Mouse (Mus musculus) thymus, adult 2 months (tissue): ENCODE results near the gene Atpif1. TPM values are rescaled to one million over a fixed set of nuclear protein-coding genes. Genes with fewer than 3 reads are reported as not detected.
A peak's percentile ranks its signal among the peaks of the same experiment; 100 is the strongest.

Source experiments
- DNase-seq: peaks from one replicate; pipeline ENCODE4 v3.0.0; 2021
- H3K27ac ChIP-seq: fragments of 200-500 bp; 2 replicates; pipeline ENCODE4 v1.5.1; 2012; ENCODE audit warnings: low read length, control low read depth; ENCODE audit not compliant: control insufficient read depth, insufficient read depth
- H3K27me3 ChIP-seq: fragments of 200-500 bp; 2 replicates; pipeline ENCODE4 v1.6.1; 2012; ENCODE audit warnings: mild to moderate bottlenecking, low read length, moderate library complexity, mixed read lengths; ENCODE audit not compliant: control insufficient read depth, insufficient read depth
- H3K36me3 ChIP-seq: fragments of 200-500 bp; 2 replicates; pipeline ENCODE4 v1.6.1; 2012; ENCODE audit warnings: mild to moderate bottlenecking, low read length, moderate library complexity; ENCODE audit not compliant: control insufficient read depth, insufficient read depth
- H3K4me1 ChIP-seq: fragments of 200-500 bp; replicated peaks from 2 replicates; pipeline ENCODE4 v1.6.1; 2012; ENCODE audit warnings: low read length; ENCODE audit not compliant: control insufficient read depth, insufficient read depth
- H3K4me3 ChIP-seq: fragments of 200-500 bp; 2 replicates; pipeline ENCODE4 v1.5.1; 2012; ENCODE audit warnings: mild to moderate bottlenecking, low read length, control low read depth, moderate library complexity; ENCODE audit not compliant: control insufficient read depth, insufficient read depth
- CTCF ChIP-seq: fragments of 200-500 bp; IDR thresholded peaks from 2 replicates; pipeline ENCODE4 v1.5.1; 2012; ENCODE audit warnings: mild to moderate bottlenecking, control low read depth, low read length, moderate library complexity, borderline replicate concordance; ENCODE audit not compliant: control insufficient read depth, poor library complexity, insufficient read depth; ENCODE audit errors: extremely low read depth
- POLR2A ChIP-seq: fragments of 200-500 bp; IDR thresholded peaks from 2 replicates; pipeline ENCODE4 v1.6.1; 2012; ENCODE audit warnings: mild to moderate bottlenecking, low read length, control low read depth, moderate library complexity; ENCODE audit not compliant: control insufficient read depth, poor library complexity, insufficient read depth; ENCODE audit errors: extremely low read depth
- WGBS: fragments of 180-500 bp; shearing (Covaris S2); methylation state at CpG from one replicate; pipeline ENCODE4 v1.1.7; 2018; 5-methylcytosine and 5-hydroxymethylcytosine counted together
- polyA plus RNA-seq: library from polyadenylated mRNA; depleted of rRNA; stranded (reverse); fragments of >200 nt; gene quantifications from 2 replicates; pipeline ENCODE4 v1.2.3, GENCODE M21; 2012; rRNA removed

Gene Atpif1
- polyA plus RNA-seq, result 102 and 109 TPM in 2 replicates

DNA sequence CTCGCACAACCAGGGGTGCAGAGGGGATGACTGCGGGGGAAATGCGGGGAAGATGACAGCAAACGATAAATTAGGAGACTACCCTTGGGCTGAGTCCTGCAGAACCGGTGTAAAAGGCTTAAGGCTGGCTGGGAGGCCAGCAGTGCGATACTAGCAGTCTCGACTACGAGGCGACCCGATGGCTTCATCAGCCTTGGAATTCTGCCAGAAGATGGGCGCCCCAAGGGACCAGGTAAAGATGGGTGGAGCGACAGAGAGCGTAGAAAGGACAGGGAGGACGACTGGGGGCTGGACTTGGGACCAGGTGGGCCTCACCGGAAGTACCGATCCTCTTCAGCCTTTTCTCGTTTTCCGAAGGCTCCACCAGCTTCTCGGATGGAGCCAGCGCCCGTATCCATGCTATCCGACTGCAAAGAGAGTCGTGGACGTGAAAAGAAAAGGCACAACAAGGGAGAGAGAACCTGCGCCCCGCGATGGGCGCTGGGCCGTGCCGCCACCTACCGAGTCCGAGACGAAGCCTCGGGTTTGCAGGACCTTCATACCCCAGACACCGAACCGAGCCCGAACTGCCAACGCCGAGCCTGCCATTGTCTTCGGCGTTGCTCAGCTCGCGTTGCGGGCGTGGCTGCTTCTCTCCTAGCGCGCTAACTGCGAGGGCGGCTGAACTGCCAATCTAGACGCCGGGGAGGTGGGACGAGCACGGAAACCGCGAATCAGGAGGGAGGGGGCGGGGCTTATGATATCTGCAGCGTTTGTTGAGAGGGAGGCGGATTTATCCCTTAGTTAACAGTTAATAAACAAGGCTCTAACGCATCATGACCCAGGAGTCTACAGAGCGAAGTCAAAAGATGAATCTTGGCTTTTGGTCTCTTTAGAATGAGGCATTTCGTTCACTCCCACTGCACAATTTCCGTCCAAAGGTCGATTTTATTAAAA lies at the start of gene Atpif1:
Atpif1 (minus strand) TSS at position 679 of the 936 bp plus-strand sequence.
- peak; percentile 85 for DNase-seq
- H3K27ac ChIP-seq, result peak within 1 kb of the TSS; percentile 3; the same call in 1 of the 2 replicates

DNA sequence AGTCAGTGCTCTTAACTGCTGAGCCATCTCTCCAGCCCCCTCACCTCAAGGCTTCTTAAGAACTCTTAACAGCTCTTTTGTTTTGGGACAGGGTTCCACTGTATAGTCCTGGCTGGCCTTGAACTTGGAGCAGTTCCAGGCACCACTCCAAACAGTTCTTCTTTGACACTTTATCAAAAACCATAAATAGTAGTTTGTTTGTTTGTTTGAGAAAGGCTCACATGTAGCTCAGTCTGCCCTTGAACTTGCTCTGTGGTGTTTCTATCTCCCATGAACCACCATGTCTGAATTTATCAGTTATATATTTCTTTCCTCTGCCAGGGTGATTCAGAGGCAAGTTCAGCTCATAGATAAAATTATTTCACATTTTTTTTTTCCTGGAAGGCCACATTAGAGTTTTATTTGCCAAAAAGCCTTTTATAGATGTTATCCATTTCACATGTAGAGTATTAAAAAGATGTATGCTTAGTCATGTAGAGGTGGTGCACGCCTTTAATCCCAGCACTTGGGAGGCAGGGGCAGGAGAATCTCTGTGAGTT lies 41.4 kb upstream of the Atpif1 start:
- DNase-seq, result no peak
- Histone ChIP-seq H3K27me3 (no peaks in the 10 kb centered on the region), H3K27ac (no peak overlapping the region), H3K4me3 (no peak overlapping the region), H3K4me1 (no peaks in the 10 kb centered on the region), H3K36me3 (no peaks in the 10 kb centered on the region)
- 95% methylated on average over 1 of the region's 1 CpGs for WGBS
- TF ChIP-seq POLR2A, result no peak
- TF ChIP-seq CTCF, result no peak

More for the DNA sequence above, at the start of gene Atpif1:
- peaks cover 13% of the 10 kb centered on the region for H3K4me1 ChIP-seq
- H3K27me3 ChIP-seq, result no peaks in the 10 kb centered on the region
- H3K36me3 ChIP-seq, result no peaks in the 10 kb centered on the region; the same call in 1 of the 2 replicates
- under 1% methylated on average over 63 of the region's 63 CpGs for WGBS
- H3K4me3 ChIP-seq, result peak within 1 kb of the TSS; percentile 90
- TF ChIP-seq POLR2A (peak; percentile 83), CTCF (0 out of 2 replicates have a peak, but pooled peaks have one; percentile 49)

DNA sequence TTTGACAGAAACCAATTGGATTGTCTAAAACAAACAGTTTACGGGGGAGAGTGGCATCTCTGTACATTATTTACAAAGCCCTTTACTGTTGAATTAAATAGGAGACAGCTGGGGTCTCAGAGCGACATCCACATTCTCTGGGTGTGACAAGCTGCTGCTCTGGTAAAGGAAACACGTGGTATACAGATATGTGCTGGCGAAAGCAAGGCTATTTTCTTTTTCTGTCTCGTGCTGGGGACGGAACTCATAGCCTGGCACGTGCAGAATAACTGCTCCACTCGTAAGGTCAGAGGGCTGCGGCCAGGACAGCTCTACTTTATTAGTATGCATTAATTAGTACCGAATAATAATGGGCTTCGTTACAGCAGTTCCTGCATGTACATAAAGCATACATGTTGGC lies 39.9 kb upstream of the Atpif1 start:
- Histone ChIP-seq H3K4me1 (no peaks in the 10 kb centered on the region), H3K27me3 (no peaks in the 10 kb centered on the region), H3K27ac (no peak overlapping the region), H3K36me3 (no peaks in the 10 kb centered on the region), H3K4me3 (no peak overlapping the region)
- TF ChIP-seq CTCF, result no peak
- no peak for TF ChIP-seq POLR2A
- WGBS, result 12% methylated on average over 11 of the region's 11 CpGs
- DNase-seq, result peak; percentile 6

DNA sequence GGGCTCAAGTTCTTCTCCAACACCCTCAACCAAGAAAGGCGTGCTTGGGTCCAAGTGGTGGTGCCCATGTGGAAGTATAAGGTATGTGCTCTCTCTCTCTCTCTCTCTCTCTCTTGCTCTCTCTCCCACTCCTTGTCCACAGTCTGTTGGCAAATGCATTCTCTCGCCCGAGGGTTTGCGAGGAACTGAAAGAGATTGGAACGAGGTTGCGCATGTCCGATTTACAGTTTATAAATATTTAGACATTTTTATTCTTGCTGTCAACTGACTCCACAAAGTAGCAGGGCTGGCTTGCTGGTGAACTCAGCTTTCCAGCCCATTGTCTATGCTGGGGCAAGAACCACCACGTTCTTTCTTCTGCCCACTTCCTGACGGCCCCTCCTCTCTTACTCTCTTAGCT lies 37.7 kb upstream of the Atpif1 start:
- H3K4me1 ChIP-seq, result no peaks in the 10 kb centered on the region
- H3K27me3 ChIP-seq, result no peaks in the 10 kb centered on the region
- H3K36me3 ChIP-seq, result no peaks in the 10 kb centered on the region
- no peak for DNase-seq
- H3K4me3 ChIP-seq, result no peak overlapping the region
- 83% methylated on average over 9 of the region's 9 CpGs for WGBS
- H3K27ac ChIP-seq, result no peak overlapping the region
- TF ChIP-seq CTCF (no peak), POLR2A (no peak)

DNA sequence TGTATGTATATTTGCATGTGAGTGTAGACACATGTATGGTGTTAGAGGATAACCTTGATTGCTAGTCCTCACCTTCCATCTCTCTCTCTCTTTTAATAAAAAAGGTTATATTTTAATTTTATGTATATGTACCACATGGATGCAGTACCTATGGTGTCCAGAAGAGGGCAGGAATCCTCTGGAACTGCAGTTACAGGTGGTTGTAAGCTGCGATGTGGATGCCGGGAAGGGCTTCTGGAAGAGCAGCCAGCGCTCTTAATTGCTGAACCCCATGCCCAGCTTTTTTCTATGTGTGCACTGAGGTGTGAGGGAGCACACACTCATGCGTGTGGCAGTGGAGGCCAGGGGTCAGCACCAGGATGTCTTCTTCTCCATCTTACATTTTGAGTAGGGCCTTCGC lies 35.7 kb upstream of the Atpif1 start:
- H3K27me3 ChIP-seq, result no peaks in the 10 kb centered on the region
- no peaks in the 10 kb centered on the region for H3K36me3 ChIP-seq
- H3K4me1 ChIP-seq, result no peaks in the 10 kb centered on the region
- no peak overlapping the region for H3K27ac ChIP-seq
- no peak for DNase-seq
- 99% methylated on average over 5 of the region's 5 CpGs for WGBS
- TF ChIP-seq CTCF (peak; percentile 56; the same call in 1 of the 2 replicates), POLR2A (no peak)
- H3K4me3 ChIP-seq, result no peak overlapping the region

DNA sequence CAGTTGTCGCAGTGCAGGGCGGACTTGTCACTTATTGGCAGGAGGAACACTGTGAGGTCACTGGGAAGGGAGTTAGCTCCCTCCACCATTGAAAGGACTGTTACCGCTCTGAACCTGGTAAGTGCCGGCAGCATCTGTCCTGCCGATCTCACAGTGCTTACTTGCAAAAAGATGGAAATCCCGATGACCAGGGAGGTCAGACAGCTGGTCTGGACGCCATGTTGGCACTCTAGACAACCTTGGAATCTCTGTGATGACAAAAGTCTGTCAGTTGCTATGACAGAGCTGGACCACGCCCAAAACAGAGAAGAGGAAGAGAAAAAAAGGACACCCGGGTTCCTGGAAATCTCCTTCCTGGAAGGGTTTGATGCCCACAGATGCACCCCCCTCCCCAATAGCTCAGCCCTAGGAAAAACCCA lies 33.9 kb upstream of the Atpif1 start:
- Histone ChIP-seq H3K4me3 (no peak overlapping the region), H3K27me3 (no peaks in the 10 kb centered on the region), H3K4me1 (no peaks in the 10 kb centered on the region), H3K27ac (no peak overlapping the region), H3K36me3 (no peaks in the 10 kb centered on the region)
- no peak for DNase-seq
- WGBS, result 69% methylated on average over 9 of the region's 9 CpGs
- TF ChIP-seq CTCF (no peak), POLR2A (no peak)
